Mouse (Mus musculus): ENCODE results near the gene Smim11. TPM values are rescaled to one million over a fixed set of nuclear protein-coding genes. Genes with fewer than 3 reads are reported as not detected.

Smim11 gene
- polyA plus RNA-seq, 1 experiment: 35.8 TPM

- Histone ChIP-seq H3K4me3 (replicated peaks; ENCODE audit: insufficient read depth, low read depth, low read length) (peak overlapping the region; percentile 46), H3K4me1 (ENCODE audit: control insufficient read depth, insufficient read depth, low read length) (no peaks in the 10 kb centered on the region), H3K27me3 (ENCODE audit: control insufficient read depth, insufficient read depth, low read length) (no peaks in the 10 kb centered on the region), H3K27ac (ENCODE audit: insufficient read depth, low read length) (no peak overlapping the region)
- WGBS: 30% methylated on average over 27 of the region's 27 CpGs
- TF ChIP-seq POLR2A (IDR thresholded peaks at IDR 0.05; ENCODE audit: borderline replicate concordance, insufficient read depth, low read length) (no peak), CTCF (IDR thresholded peaks at IDR 0.05; ENCODE audit: borderline replicate concordance, insufficient read depth, low read depth, low read length) (peak; percentile 75)
- DNase-seq: peak; percentile 69 to 77
Measured at GRCm38 (mm10) chr16:92340612-92341511, 39.8 kb downstream of the Smim11 start.

- H3K4me3 ChIP-seq (replicated peaks; ENCODE audit: insufficient read depth, low read depth, low read length): no peak overlapping the region
- 65% methylated on average over 11 of the region's 11 CpGs for WGBS
Measured at GRCm38 (mm10) chr16:92345177-92345576, 44.1 kb downstream of the Smim11 start.

GRCm38 (mm10) chr16:92346297-92346916 lies 45.3 kb downstream of the Smim11 start:
- Histone ChIP-seq H3K4me1 (ENCODE audit: control insufficient read depth, insufficient read depth, low read length) (peaks cover 9% of the 10 kb centered on the region; the same call in 1 of the 2 replicates), H3K27ac (ENCODE audit: insufficient read depth, low read length) (no peak overlapping the region), H3K4me3 (replicated peaks; ENCODE audit: insufficient read depth, low read depth, low read length) (no peak overlapping the region), H3K27me3 (ENCODE audit: control insufficient read depth, insufficient read depth, low read length) (no peaks in the 10 kb centered on the region)
- DNase-seq: no peak
- TF ChIP-seq CTCF (IDR thresholded peaks at IDR 0.05; ENCODE audit: borderline replicate concordance, insufficient read depth, low read depth, low read length) (no peak), POLR2A (IDR thresholded peaks at IDR 0.05; ENCODE audit: borderline replicate concordance, insufficient read depth, low read length) (no peak)
- WGBS: 52% methylated on average over 13 of the region's 13 CpGs

More at GRCm38 (mm10) chr16:92345177-92345576, 44.1 kb downstream of the Smim11 start:
- DNase-seq: no peak
- Histone ChIP-seq H3K27me3 (ENCODE audit: control insufficient read depth, insufficient read depth, low read length) (no peaks in the 10 kb centered on the region), H3K27ac (ENCODE audit: insufficient read depth, low read length) (no peak overlapping the region), H3K4me1 (ENCODE audit: control insufficient read depth, insufficient read depth, low read length) (peaks cover 9% of the 10 kb centered on the region; the same call in 1 of the 2 replicates)
- TF ChIP-seq POLR2A (IDR thresholded peaks at IDR 0.05; ENCODE audit: borderline replicate concordance, insufficient read depth, low read length) (no peak), CTCF (IDR thresholded peaks at IDR 0.05; ENCODE audit: borderline replicate concordance, insufficient read depth, low read depth, low read length) (no peak)

GRCm38 (mm10) chr16:92348941-92349340 lies 47.9 kb downstream of the Smim11 start:
- peak; percentile 58 to 70 for DNase-seq
- Histone ChIP-seq H3K4me1 (ENCODE audit: control insufficient read depth, insufficient read depth, low read length) (peaks cover 9% of the 10 kb centered on the region; the same call in 1 of the 2 replicates), H3K27ac (ENCODE audit: insufficient read depth, low read length) (no peak overlapping the region), H3K27me3 (ENCODE audit: control insufficient read depth, insufficient read depth, low read length) (no peaks in the 10 kb centered on the region), H3K4me3 (replicated peaks; ENCODE audit: insufficient read depth, low read depth, low read length) (peak overlapping the region; percentile 38)
- WGBS: 7% methylated on average over 12 of the region's 12 CpGs
- TF ChIP-seq POLR2A (IDR thresholded peaks at IDR 0.05; ENCODE audit: borderline replicate concordance, insufficient read depth, low read length): no peak

GRCm38 (mm10) chr16:92353295-92353694 lies 52.2 kb downstream of the Smim11 start:
- no peak for TF ChIP-seq POLR2A (IDR thresholded peaks at IDR 0.05; ENCODE audit: borderline replicate concordance, insufficient read depth, low read length)
- TF ChIP-seq CTCF (IDR thresholded peaks at IDR 0.05; ENCODE audit: borderline replicate concordance, insufficient read depth, low read depth, low read length): no peak
- 91% methylated on average over 12 of the region's 12 CpGs for WGBS
- no peak for DNase-seq
- Histone ChIP-seq H3K27me3 (ENCODE audit: control insufficient read depth, insufficient read depth, low read length) (no peaks in the 10 kb centered on the region), H3K4me1 (ENCODE audit: control insufficient read depth, insufficient read depth, low read length) (0 out of 2 replicates have a peak, but pooled peaks cover 3% of the 10 kb centered on the region), H3K27ac (ENCODE audit: insufficient read depth, low read length) (no peak overlapping the region), H3K4me3 (replicated peaks; ENCODE audit: insufficient read depth, low read depth, low read length) (no peak overlapping the region)

- TF ChIP-seq POLR2A (IDR thresholded peaks at IDR 0.05; ENCODE audit: borderline replicate concordance, insufficient read depth, low read length) (no peak), CTCF (IDR thresholded peaks at IDR 0.05; ENCODE audit: borderline replicate concordance, insufficient read depth, low read depth, low read length) (no peak)
- no peak overlapping the region for H3K4me3 ChIP-seq (replicated peaks; ENCODE audit: insufficient read depth, low read depth, low read length)
- WGBS: 81% methylated on average over 2 of the region's 2 CpGs
- H3K4me1 ChIP-seq (ENCODE audit: control insufficient read depth, insufficient read depth, low read length): 0 out of 2 replicates have a peak, but pooled peaks cover 2% of the 10 kb centered on the region
- DNase-seq: no peak
- H3K27me3 ChIP-seq (ENCODE audit: control insufficient read depth, insufficient read depth, low read length): no peaks in the 10 kb centered on the region
- no peak overlapping the region for H3K27ac ChIP-seq (ENCODE audit: insufficient read depth, low read length)
Measured at GRCm38 (mm10) chr16:92353897-92354296, 52.8 kb downstream of the Smim11 start.

- Histone ChIP-seq H3K27me3 (ENCODE audit: control insufficient read depth, insufficient read depth, low read length) (no peaks in the 10 kb centered on the region), H3K4me1 (ENCODE audit: control insufficient read depth, insufficient read depth, low read length) (no peaks in the 10 kb centered on the region), H3K4me3 (replicated peaks; ENCODE audit: insufficient read depth, low read depth, low read length) (no peak overlapping the region), H3K27ac (ENCODE audit: insufficient read depth, low read length) (no peak overlapping the region)
- DNase-seq: no peak
- 94% methylated on average over 5 of the region's 5 CpGs for WGBS
- TF ChIP-seq POLR2A (IDR thresholded peaks at IDR 0.05; ENCODE audit: borderline replicate concordance, insufficient read depth, low read length): no peak
- TF ChIP-seq CTCF (IDR thresholded peaks at IDR 0.05; ENCODE audit: borderline replicate concordance, insufficient read depth, low read depth, low read length): no peak
Measured at GRCm38 (mm10) chr16:92355366-92355765, 54.3 kb downstream of the Smim11 start.
